Mouse (Mus musculus) embryonic facial prominence, embryonic 11.5 days (tissue): ENCODE results near the gene Zfp663. TPM values are rescaled to one million over a fixed set of nuclear protein-coding genes. Genes with fewer than 3 reads are reported as not detected.

Source experiments
- ATAC-seq: fragments of 200-750 bp; cut with Nextera tagmentation; replicated peaks from 2 replicates; pipeline ENCODE4 v1.8.0; 2017; ENCODE audit warnings: low read depth; ENCODE audit not compliant: insufficient number of reproducible peaks, low FRiP score, low TSS enrichment
- DNase-seq: peaks from one replicate; pipeline ENCODE4 v3.0.0-alpha.2; 2015; ENCODE audit warnings: low spot score
- H3K27ac ChIP-seq: fragments of 300-500 bp; sonication (generic); replicated peaks from 2 replicates; pipeline ENCODE4 v1.5.1; 2014; ENCODE audit warnings: mild to moderate bottlenecking, low read depth, low read length, control low read depth
- H3K27me3 ChIP-seq: fragments of 300-500 bp; sonication (generic); 2 replicates; pipeline ENCODE4 v1.6.1; 2014; ENCODE audit warnings: mild to moderate bottlenecking, low read length, moderate library complexity, mixed read lengths; ENCODE audit not compliant: control insufficient read depth, insufficient read depth
- H3K36me3 ChIP-seq: fragments of 300-500 bp; sonication (generic); replicated peaks from 2 replicates; pipeline ENCODE4 v1.6.1; 2014; ENCODE audit warnings: low read depth, mild to moderate bottlenecking, low read length, moderate library complexity, mixed read lengths; ENCODE audit not compliant: control insufficient read depth, insufficient read depth
- H3K4me1 ChIP-seq: fragments of 300-500 bp; sonication (generic); 2 replicates; pipeline ENCODE4 v1.6.1; 2014; ENCODE audit warnings: low read length, mixed read lengths; ENCODE audit not compliant: control insufficient read depth, insufficient read depth
- H3K4me2 ChIP-seq: fragments of 300-500 bp; sonication (generic); 2 replicates; pipeline ENCODE4 v1.6.1; 2014; ENCODE audit warnings: low read depth, mild to moderate bottlenecking, control low read depth, low read length, moderate library complexity
- H3K4me3 ChIP-seq: fragments of 300-500 bp; sonication (generic); 2 replicates; pipeline ENCODE4 v1.5.1; 2014; ENCODE audit warnings: low read depth, low read length, control low read depth
- H3K9ac ChIP-seq: fragments of 300-500 bp; sonication (generic); replicated peaks from 2 replicates; pipeline ENCODE4 v1.6.1; 2014; ENCODE audit warnings: mild to moderate bottlenecking, control low read depth, low read length
- H3K9me3 ChIP-seq: fragments of 300-500 bp; sonication (generic); replicated peaks from 2 replicates; pipeline ENCODE4 v1.6.1; 2016; ENCODE audit warnings: mild to moderate bottlenecking, low read length, inconsistent platforms, mixed read lengths; ENCODE audit not compliant: control insufficient read depth
- WGBS: fragments of 180-500 bp; shearing (Covaris S2); extraction: QIAGEN DNeasy Blood & Tissue Kit; methylation state at CpG from one replicate; pipeline ENCODE4 v1.1.7; 2014; 5-methylcytosine and 5-hydroxymethylcytosine counted together
- polyA plus RNA-seq: library from polyadenylated mRNA; unstranded; fragments of >200 nt; fragmentation: Nextera tagmentation; extraction: Ambion mirVana; gene quantifications from 2 replicates; pipeline ENCODE4 v1.2.1, GENCODE M21; 2014

The Zfp663 gene
- polyA plus RNA-seq, 1 experiment from 2014 or later: 4.9 TPM

DNA sequence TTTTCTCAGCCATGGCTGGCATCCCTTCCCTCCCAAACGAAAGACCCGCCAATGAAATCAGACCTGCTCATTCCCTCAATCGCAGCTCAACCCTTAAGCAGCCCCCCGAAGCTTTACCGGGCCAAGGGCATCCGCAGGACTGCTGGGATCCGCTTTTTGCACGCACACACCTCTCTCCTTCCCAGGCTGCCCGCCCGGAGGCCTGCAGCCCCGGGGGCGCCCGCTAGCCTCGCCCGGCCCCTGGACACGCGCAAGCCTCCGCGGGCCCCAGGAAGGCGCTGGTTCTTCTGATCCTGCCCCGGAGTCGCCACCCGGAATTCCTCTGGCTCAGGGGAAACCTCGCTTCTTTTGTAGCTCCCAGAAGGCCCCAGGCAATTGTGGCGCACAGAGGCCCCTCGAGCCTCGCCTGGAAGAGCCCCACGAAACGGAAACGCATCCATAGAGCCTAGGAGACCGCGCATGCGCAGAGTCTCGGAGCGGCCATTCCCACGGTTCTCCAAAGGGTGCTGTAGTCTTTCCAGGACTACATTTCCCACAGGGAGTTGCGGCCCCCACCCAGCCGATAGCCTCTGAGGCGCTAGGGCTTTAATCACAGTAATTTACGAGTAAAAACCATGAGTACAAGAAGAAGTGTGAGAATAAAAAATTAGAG, 19.4 kb upstream of the Zfp663 start, which contains the start of gene Zfp334:
Gene Zfp334 (minus strand): TSS at position 416 of the 652 bp plus-strand sequence.
- DNase-seq: peak; percentile 99
- peaks cover 17% of the 10 kb centered on the region for H3K36me3 ChIP-seq
- H3K4me2 ChIP-seq: peak within 1 kb of the TSS; percentile 68
- H3K27me3 ChIP-seq: no peaks in the 10 kb centered on the region
- peak within 1 kb of the TSS; percentile 87 for H3K4me3 ChIP-seq
- H3K9me3 ChIP-seq: no peaks in the 10 kb centered on the region
- under 1% methylated on average over 40 of the region's 40 CpGs for WGBS
- peak within 1 kb of the TSS; percentile 97 for H3K9ac ChIP-seq
- H3K27ac ChIP-seq: peak within 1 kb of the TSS; percentile 87
- H3K4me1 ChIP-seq: peaks cover 3% of the 10 kb centered on the region; the same call in 1 of the 2 replicates
- ATAC-seq: peak; percentile 85

- Histone ChIP-seq H3K9me3 (no peaks in the 10 kb centered on the region), H3K27me3 (no peaks in the 10 kb centered on the region), H3K4me3 (peak overlapping the region; percentile 87), H3K4me1 (peaks cover 3% of the 10 kb centered on the region; the same call in 1 of the 2 replicates), H3K27ac (peak overlapping the region; percentile 87; the same call in 1 of the 2 replicates), H3K4me2 (peak overlapping the region; percentile 68), H3K9ac (peak overlapping the region; percentile 97), H3K36me3 (peaks cover 22% of the 10 kb centered on the region)
- ATAC-seq (no peak), DNase-seq (peak; percentile 55)
- 7% methylated on average over 4 of the region's 4 CpGs for WGBS
Measured at GRCm38 (mm10) chr2:165387370-165387769, 18.8 kb upstream of the Zfp663 start.

DNA sequence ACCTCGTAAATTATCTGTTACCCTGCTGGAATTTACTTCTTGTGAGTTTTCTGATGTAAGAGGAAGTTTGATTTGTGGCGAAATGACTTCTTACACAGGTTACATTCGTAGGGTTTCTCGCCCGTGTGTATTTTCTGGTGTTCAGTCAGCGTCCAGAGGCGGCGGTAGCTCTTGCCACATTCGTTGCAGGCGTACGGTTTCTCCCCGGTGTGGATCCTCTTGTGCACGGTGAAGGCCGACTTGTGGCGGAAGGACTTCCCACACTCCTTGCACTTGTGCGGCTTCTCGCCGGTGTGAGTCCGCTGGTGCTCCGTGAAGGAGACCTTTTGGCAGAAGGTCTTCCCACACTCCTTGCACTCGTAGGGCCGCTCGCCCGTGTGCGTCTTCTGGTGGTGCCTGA, 11.5 kb upstream of the Zfp663 start:
- Histone ChIP-seq H3K4me3 (no peak overlapping the region), H3K36me3 (peaks cover 44% of the 10 kb centered on the region), H3K9ac (no peak overlapping the region), H3K27me3 (no peaks in the 10 kb centered on the region), H3K27ac (no peak overlapping the region), H3K4me2 (no peak overlapping the region), H3K4me1 (no peaks in the 10 kb centered on the region), H3K9me3 (peaks cover 6% of the 10 kb centered on the region; the same call in 1 of the 2 replicates)
- 96% methylated on average over 25 of the region's 25 CpGs for WGBS
- DNase-seq (no peak), ATAC-seq (no peak)

- Histone ChIP-seq H3K9me3 (peaks cover 2% of the 10 kb centered on the region; the same call in 1 of the 2 replicates), H3K27me3 (no peaks in the 10 kb centered on the region), H3K36me3 (peaks cover 16% of the 10 kb centered on the region), H3K4me1 (no peaks in the 10 kb centered on the region), H3K9ac (no peak overlapping the region), H3K27ac (no peak overlapping the region), H3K4me3 (no peak overlapping the region), H3K4me2 (no peak overlapping the region)
- ATAC-seq (no peak), DNase-seq (no peak)
- 83% methylated on average over 4 of the region's 4 CpGs for WGBS
Measured at GRCm38 (mm10) chr2:165376001-165376400, 7.5 kb upstream of the Zfp663 start.

DNA sequence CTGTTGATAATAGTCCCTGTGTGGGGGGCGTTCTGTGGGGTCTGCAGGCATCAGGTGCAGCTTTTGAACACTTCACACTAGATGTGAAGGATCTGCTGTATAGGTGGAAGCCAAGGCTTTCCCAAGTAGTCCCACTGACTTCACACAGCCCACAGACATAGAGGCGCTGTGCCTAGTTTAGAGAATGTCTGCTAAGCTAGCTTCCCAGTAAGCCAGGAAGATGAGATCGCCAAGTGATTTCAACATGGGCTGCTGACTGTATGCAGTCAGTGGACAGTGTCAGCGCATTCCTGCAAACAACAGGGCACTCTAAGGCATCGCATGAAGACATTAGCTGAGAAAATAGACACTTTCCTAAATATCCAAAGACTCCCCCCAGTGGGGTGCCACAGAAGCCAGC, 6.9 kb upstream of the Zfp663 start:
- ATAC-seq: no peak
- no peaks in the 10 kb centered on the region for H3K4me1 ChIP-seq
- H3K27me3 ChIP-seq: no peaks in the 10 kb centered on the region
- H3K9ac ChIP-seq: no peak overlapping the region
- no peak overlapping the region for H3K27ac ChIP-seq
- H3K4me2 ChIP-seq: no peak overlapping the region
- 85% methylated on average over 5 of the region's 5 CpGs for WGBS
- DNase-seq: no peak
- peaks cover 11% of the 10 kb centered on the region for H3K36me3 ChIP-seq
- no peaks in the 10 kb centered on the region for H3K9me3 ChIP-seq
- no peak overlapping the region for H3K4me3 ChIP-seq

GRCm38 (mm10) chr2:165371066-165371465, 2.5 kb upstream of the Zfp663 start:
- ATAC-seq (no peak), DNase-seq (no peak)
- no peaks in the 10 kb centered on the region; the same call in 1 of the 2 replicates for H3K4me1 ChIP-seq
- no peak overlapping the region for H3K27ac ChIP-seq
- H3K4me2 ChIP-seq: no peak overlapping the region
- H3K9me3 ChIP-seq: no peaks in the 10 kb centered on the region
- H3K27me3 ChIP-seq: no peaks in the 10 kb centered on the region
- H3K4me3 ChIP-seq: no peak overlapping the region
- no peaks in the 10 kb centered on the region; the same call in 1 of the 2 replicates for H3K36me3 ChIP-seq
- H3K9ac ChIP-seq: no peak overlapping the region
- WGBS: 24% methylated on average over 3 of the region's 3 CpGs

GRCm38 (mm10) chr2:165370348-165370747, 1.8 kb upstream of the Zfp663 start:
- ATAC-seq: no peak
- DNase-seq: no peak
- H3K27me3 ChIP-seq: no peaks in the 10 kb centered on the region
- H3K9ac ChIP-seq: no peak overlapping the region
- H3K36me3 ChIP-seq: no peaks in the 10 kb centered on the region; the same call in 1 of the 2 replicates
- H3K4me1 ChIP-seq: no peaks in the 10 kb centered on the region; the same call in 1 of the 2 replicates
- no peak overlapping the region for H3K27ac ChIP-seq
- H3K9me3 ChIP-seq: no peaks in the 10 kb centered on the region
- H3K4me3 ChIP-seq: no peak overlapping the region
- 81% methylated on average over 3 of the region's 3 CpGs for WGBS
- no peak overlapping the region for H3K4me2 ChIP-seq

GRCm38 (mm10) chr2:165367868-165368439, 575 bp downstream of the Zfp663 start:
- Histone ChIP-seq H3K36me3 (no peaks in the 10 kb centered on the region), H3K9ac (peak overlapping the region; percentile 64), H3K4me2 (peak overlapping the region; percentile 82), H3K4me3 (peak overlapping the region; percentile 42), H3K9me3 (no peaks in the 10 kb centered on the region), H3K27me3 (peaks cover 2% of the 10 kb centered on the region; the same call in 1 of the 2 replicates), H3K27ac (no peak overlapping the region; the same call in 1 of the 2 replicates), H3K4me1 (no peaks in the 10 kb centered on the region; the same call in 1 of the 2 replicates)
- 3% methylated on average over 13 of the region's 13 CpGs for WGBS
- DNase-seq (peak; percentile 55), ATAC-seq (no peak)
